Mouse (Mus musculus): ENCODE data around the gene Mgst3.

Mgst3 gene

GRCm38 (mm10) chr1:167387310-167387709 lies 6.3 kb downstream of the Mgst3 start:
- no peak for DNase-seq

- DNase-seq: no peak
These were observed 7.2 kb downstream of the Mgst3 start for GRCm38 (mm10) chr1:167386466-167386865.

- no peak for DNase-seq
These were observed 8.0 kb downstream of the Mgst3 start for GRCm38 (mm10) chr1:167385636-167386035.

GRCm38 (mm10) chr1:167385211-167385610 lies 8.4 kb downstream of the Mgst3 start:
- no peak for DNase-seq

GRCm38 (mm10) chr1:167384156-167384555 lies 9.5 kb downstream of the Mgst3 start:
- no peak for DNase-seq

GRCm38 (mm10) chr1:167383178-167383577 lies 10.5 kb downstream of the Mgst3 start:
- no peak for DNase-seq

GRCm38 (mm10) chr1:167382763-167383162 lies 10.9 kb downstream of the Mgst3 start:
- DNase-seq: no peak

GRCm38 (mm10) chr1:167382316-167382715 lies 11.3 kb downstream of the Mgst3 start:
- DNase-seq: no peak

- DNase-seq: no peak
These were observed 12.3 kb downstream of the Mgst3 start for GRCm38 (mm10) chr1:167381050-167382015.

- no peak for DNase-seq
These were observed 13.4 kb downstream of the Mgst3 start for GRCm38 (mm10) chr1:167380223-167380622.

- DNase-seq: no peak
These were observed 13.9 kb downstream of the Mgst3 start for GRCm38 (mm10) chr1:167379751-167380150.

GRCm38 (mm10) chr1:167378019-167378418 lies 15.6 kb downstream of the Mgst3 start:
- no peak for DNase-seq

GRCm38 (mm10) chr1:167374942-167375341 lies 18.7 kb downstream of the Mgst3 start:
- DNase-seq: no peak

- peak; percentile 87 to 89 for DNase-seq
These were observed 19.4 kb downstream of the Mgst3 start for GRCm38 (mm10) chr1:167374003-167374784.

GRCm38 (mm10) chr1:167372739-167373138 lies 20.9 kb downstream of the Mgst3 start:
- DNase-seq: no peak

- peak; percentile 91 to 93 for DNase-seq
These were observed 23.7 kb downstream of the Mgst3 start for GRCm38 (mm10) chr1:167369905-167370304.

- DNase-seq: no peak
These were observed 25.1 kb downstream of the Mgst3 start for GRCm38 (mm10) chr1:167368513-167368912.

GRCm38 (mm10) chr1:167368018-167368417 lies 25.6 kb downstream of the Mgst3 start:
- DNase-seq: no peak

GRCm38 (mm10) chr1:167366621-167367020 lies 27.0 kb downstream of the Mgst3 start:
- DNase-seq: no peak

- DNase-seq: no peak
These were observed 27.8 kb downstream of the Mgst3 start for GRCm38 (mm10) chr1:167365808-167366207.

GRCm38 (mm10) chr1:167363322-167363721 lies 30.3 kb downstream of the Mgst3 start:
- no peak for DNase-seq

GRCm38 (mm10) chr1:167362819-167363218 lies 30.8 kb downstream of the Mgst3 start:
- DNase-seq: no peak

- DNase-seq: no peak
These were observed 33.4 kb downstream of the Mgst3 start for GRCm38 (mm10) chr1:167360268-167360667.

- DNase-seq: no peak
These were observed 34.9 kb downstream of the Mgst3 start for GRCm38 (mm10) chr1:167358731-167359130.
